Mouse (Mus musculus) thymus, postnatal 4 days (tissue): Measurements from ENCODE around the gene Rpgr.
A peak's percentile ranks its signal among the peaks of the same experiment; 100 is the strongest.

Experiments
- DNase-seq: peaks from one replicate; pipeline ENCODE4 v3.0.0; 2021

Gene Rpgr

DNA sequence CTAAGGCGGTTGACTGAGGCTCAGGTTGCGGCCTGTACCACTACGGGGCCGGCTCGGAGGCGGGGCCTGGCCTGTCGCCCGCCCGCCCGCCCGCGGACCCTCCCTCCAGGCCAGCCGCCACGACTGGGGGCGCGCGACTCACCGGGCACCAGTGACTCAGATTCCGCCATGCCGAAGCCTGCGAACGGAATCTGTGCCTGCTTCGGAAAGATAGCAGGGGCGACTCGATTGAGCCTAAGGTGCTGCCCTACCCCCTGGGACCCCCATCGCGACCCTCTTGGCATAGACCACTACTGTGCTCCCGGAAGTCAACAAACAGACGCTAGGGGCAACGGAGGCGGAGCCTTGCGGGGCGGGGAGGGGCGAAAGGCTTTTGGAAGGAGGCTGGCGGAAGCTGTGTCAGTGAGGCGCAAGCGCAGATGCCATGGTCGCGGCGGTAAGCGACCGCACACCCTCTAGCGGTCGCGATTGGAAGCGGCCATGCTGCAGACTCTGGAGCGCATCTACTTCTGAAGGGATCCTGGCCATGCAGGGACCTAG is at the start of gene Rpgr:
TSS of gene Rpgr (minus strand) at position 511 of the 540 bp plus-strand sequence.
- DNase-seq, result peak; percentile 93

DNA sequence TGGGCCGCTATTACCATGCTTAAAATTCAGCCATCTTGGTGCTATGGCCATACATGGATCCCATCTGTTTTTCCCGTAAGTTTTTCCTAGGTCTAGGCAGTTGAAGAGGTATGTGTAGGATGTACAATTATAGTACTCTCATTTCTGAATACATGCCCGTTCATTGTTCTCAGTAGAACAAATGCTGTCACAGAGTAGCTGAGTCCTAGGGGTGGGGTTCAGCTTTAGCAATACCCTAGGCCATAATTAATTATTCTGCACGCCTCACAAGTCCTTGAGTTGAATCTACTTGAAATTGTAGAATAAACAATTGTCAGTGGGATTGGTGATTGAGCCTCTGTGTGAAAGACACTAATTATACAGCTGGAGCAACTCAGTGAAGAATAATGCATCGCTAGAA is 41.5 kb upstream of the Rpgr start:
- no peak for DNase-seq

GRCm38 (mm10) chrX:10257774-10258173 is 41.1 kb upstream of the Rpgr start:
- no peak for DNase-seq

- no peak for DNase-seq
These were observed 35.3 kb upstream of the Rpgr start, which contains the start of gene Otc for GRCm38 (mm10) chrX:10251852-10252504. Gene Otc (plus strand): TSS chrX:10252305.

DNA sequence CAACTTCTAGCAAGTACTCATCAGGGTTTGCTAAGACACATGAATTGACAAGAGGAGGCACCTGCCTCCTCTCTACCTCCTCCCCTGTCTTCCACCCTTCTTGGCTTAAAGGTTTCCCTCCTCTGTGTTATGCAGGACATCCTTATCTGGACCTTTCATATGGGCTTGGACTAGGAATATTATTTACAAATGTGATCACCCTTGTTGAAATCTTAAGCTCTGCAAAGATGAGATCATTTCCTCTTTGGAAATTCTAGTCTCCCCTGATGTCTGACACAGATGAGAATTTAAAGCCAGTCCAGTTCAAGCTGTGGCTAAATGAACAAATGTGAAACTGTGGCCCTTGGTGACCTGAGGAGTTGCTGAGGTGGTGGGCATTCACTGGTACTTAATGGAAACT is 34.6 kb upstream of the Rpgr start:
- DNase-seq, result no peak

DNA sequence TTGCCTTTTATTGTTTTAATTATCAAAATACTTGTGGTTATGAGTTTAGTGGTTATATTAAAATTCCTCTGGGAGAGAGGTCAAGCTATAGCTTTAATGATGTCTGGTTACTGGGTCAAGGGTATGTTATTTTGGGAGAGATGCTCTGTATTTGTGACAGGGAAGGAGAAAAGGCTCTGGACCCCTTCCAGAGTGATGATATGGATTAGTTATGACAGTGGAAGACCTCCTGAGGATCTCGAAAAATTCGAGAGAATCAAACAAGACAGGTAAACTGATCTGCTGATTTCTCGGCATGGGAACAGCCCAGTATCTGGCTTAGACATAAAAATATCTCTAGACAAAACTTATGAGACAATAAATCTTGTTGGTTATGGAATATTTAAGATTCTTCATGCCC is 27.2 kb upstream of the Rpgr start:
- no peak for DNase-seq

- no peak for DNase-seq
These were observed 22.8 kb upstream of the Rpgr start for GRCm38 (mm10) chrX:10239515-10239914.

DNA sequence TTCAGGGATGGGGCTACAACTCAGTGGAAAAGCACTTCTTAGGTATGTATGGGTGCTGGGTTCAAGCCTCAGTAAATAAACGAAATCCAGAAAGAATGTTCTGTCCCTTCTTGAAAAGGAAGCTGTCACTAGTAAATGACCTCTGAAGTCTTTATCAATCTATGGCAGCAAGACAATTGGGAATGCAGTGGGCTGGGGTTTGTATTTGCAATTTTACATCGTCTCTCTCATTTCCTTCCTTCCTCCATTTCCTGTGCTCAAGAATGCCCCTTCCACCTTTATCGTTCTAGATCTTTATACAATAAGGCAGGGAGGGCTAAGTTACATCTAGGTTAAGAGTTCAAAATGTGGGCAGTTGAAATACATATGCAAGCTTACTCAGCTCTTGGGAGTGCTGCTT is 17.9 kb upstream of the Rpgr start:
- no peak for DNase-seq

DNA sequence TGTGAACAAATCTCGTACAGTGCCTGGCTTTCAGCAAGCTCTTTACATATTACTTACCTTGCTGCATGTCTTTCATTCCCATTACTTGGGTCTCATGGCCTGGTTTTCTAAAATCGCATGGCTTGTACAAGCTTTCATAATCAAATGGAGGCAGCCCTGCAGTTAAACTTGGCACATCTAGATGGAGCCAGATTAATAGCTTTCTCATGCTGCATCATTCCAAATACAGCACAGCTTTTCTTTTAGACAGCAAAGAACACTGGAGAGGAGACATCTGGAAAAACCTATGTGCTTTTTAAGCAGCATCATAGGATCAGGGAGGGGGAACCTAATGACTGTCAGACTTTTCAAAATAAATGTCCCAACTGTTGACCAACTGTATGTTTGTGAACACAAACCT is 16.3 kb upstream of the Rpgr start:
- no peak for DNase-seq

- DNase-seq, result no peak
These were observed 2.6 kb upstream of the Rpgr start for GRCm38 (mm10) chrX:10219281-10219680.

GRCm38 (mm10) chrX:10215972-10216371 is 748 bp downstream of the Rpgr start:
- no peak for DNase-seq

GRCm38 (mm10) chrX:10205937-10206336 is 10.8 kb downstream of the Rpgr start:
- no peak for DNase-seq

- DNase-seq, result peak; percentile 30
These were observed 15.4 kb downstream of the Rpgr start for GRCm38 (mm10) chrX:10201289-10201688.

DNA sequence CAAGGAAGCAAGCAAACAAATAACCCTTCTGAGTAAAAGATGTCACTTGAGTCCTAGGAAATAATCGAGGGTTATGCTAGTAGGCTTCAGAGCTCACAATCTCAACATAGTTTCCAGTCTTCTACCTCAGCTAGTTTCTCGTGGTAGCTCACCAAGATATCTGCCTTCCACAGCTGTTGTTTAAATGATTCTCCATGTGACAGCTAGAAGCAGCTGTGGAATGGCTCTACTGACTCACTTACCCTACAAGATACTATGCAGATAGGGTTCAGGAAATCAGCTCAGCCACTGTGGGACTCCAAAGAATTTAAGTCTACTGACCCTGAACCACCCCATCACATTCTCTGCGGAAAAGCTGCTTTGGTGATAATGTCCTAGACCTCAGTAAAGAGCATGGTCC is 64.3 kb downstream of the Rpgr start:
- no peak for DNase-seq

GRCm38 (mm10) chrX:10117065-10117719 is 99.5 kb downstream of the Rpgr start, which contains the start of gene Srpx:
Gene Srpx (minus strand): TSS chrX:10117709.
- DNase-seq, result no peak

DNA sequence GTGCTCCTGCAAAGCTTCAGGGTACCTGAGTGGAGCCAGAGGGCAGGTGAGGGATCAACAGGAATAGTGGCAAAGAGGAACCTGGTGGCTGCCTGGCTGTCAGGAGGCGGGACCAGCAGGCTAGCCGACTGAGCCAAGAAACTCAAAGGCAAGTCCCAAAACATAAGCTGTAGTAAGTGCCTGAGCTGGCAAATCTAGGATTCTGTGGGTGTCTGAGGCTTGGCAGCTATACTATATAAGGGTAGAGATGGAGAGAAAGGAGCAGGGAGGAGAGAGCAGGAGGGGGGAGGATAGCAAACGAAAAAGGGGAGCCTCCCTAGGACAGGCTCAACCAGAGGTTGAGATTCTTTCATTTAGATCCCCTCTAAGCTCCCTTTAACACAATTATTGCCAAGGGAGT is 100.9 kb downstream of the Rpgr start:
- DNase-seq, result no peak

GRCm38 (mm10) chrX:10110736-10111135 is 106.0 kb downstream of the Rpgr start:
- no peak for DNase-seq

- DNase-seq, result no peak
These were observed 108.2 kb downstream of the Rpgr start for GRCm38 (mm10) chrX:10108558-10108957.

DNA sequence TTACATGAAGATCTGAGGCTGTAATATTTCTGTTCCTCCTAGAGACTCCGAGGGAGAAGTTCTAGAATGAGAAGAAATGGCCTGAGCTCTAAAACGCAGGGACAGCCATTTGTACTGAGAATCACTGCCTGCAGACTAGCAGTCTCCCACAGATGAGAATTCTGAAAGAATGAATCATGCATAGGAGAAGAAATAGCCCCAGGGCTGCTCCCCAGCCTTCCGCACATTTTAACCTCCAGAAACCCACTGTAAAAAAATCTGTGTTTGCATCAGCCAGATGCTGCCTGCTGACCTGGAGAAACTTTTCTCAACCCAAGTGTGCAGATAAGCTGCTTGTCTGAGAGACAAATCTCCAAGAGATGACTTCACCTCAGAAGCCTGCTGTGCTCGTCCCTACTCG is 111.2 kb downstream of the Rpgr start:
- no peak for DNase-seq

- no peak for DNase-seq
These were observed 114.0 kb downstream of the Rpgr start for GRCm38 (mm10) chrX:10102739-10103138.

DNA sequence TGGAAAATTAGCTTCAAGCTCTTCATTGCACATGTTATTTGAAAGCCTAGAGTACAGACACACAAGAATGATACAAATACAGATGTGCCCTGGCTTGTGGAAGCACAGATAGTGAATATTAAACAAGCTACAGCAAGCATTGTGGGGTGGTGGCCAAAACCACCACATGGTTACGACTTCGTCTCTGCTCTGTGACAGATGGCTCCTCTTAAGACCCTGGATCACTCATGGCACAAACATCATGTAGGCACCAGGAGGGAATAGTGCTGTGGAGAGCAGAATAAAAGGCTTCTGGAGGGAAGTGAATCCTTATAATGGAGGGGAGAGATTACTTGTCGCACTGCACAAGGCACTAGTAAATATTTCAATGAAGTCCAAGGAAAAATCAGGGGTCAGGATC is 120.9 kb downstream of the Rpgr start:
- DNase-seq, result no peak

GRCm38 (mm10) chrX:10080385-10080784 is 136.3 kb downstream of the Rpgr start:
- DNase-seq, result no peak

- DNase-seq, result no peak
These were observed 136.7 kb downstream of the Rpgr start for GRCm38 (mm10) chrX:10079981-10080380.

DNA sequence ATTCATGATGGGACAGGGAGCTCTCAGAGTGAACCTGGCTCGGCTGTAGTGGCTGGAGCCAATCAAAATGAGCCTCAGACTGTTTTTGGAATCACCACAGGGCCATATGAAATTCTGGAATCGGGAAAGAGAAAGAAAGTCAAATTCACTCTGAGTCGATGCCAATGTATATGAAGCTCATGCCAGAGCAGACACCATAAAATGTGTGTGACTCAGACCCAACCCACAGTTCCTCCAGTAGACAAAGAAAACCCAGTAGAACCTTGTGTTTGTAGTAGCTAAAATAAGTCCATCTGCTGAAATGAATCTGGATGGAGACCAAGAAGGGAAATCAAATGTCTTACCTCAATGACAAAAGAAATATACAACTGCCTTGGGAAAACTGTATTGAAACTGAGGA is 142.8 kb downstream of the Rpgr start:
- no peak for DNase-seq

DNA sequence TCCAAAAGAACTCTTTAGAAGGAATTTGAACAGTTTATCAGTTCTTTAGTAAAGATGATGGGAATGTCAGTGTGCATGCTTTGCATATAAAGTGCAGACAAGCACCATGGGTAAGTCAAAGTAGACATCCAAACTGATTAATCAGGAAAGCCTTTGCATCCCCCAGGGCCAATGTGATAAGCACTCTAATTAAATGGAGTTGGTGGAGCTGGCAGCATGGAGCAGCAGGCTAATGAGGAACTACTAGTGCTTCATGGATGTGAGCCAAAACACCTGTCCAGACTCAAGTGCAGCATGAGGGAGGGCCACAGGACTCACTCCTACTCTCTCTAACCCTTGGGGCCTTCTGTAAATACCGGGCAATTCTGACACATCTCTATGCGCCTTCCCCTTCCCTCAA is 145.2 kb downstream of the Rpgr start:
- no peak for DNase-seq
